Mouse (Mus musculus): ENCODE results near the gene Pmpcb.

- TF ChIP-seq GATA1 (IDR thresholded peaks at IDR 0.05; ENCODE audit: borderline replicate concordance, low read length) (no peak), FLI1 (IDR thresholded peaks at IDR 0.05; ENCODE audit: low read length) (no peak)
Observed at GRCm38 (mm10) chr5:21700272-21700821, 36.6 kb upstream of the Pmpcb start.

Data from megakaryocyte, embryonic 14.5 days (primary cell).